Mouse (Mus musculus) small intestine, adult 2 months (tissue): ENCODE data around the gene Zfp788.

ENCODE experiments used
- CTCF ChIP-seq: fragments of 200-500 bp; IDR thresholded peaks from 2 replicates; pipeline ENCODE4 v1.5.1; 2012; ENCODE audit warnings: low read depth, mild to moderate bottlenecking, control low read depth, inconsistent platforms, low read length, moderate library complexity, mixed read lengths; ENCODE audit not compliant: insufficient replicate concordance, insufficient read length; ENCODE audit errors: extremely low read depth
- POLR2A ChIP-seq: fragments of 200-500 bp; IDR thresholded peaks from 2 replicates; pipeline ENCODE4 v1.6.1; 2012; ENCODE audit warnings: low read depth, mild to moderate bottlenecking, control low read depth, inconsistent platforms, low read length, moderate library complexity

- TF ChIP-seq CTCF (no peak), POLR2A (no peak)
Measured at GRCm38 (mm10) chr7:41598615-41599014, 34.4 kb upstream of the Zfp788 start.
